Mouse (Mus musculus): Measurements from ENCODE around the gene 1810062G17Rik.

The 1810062G17Rik gene

DNA sequence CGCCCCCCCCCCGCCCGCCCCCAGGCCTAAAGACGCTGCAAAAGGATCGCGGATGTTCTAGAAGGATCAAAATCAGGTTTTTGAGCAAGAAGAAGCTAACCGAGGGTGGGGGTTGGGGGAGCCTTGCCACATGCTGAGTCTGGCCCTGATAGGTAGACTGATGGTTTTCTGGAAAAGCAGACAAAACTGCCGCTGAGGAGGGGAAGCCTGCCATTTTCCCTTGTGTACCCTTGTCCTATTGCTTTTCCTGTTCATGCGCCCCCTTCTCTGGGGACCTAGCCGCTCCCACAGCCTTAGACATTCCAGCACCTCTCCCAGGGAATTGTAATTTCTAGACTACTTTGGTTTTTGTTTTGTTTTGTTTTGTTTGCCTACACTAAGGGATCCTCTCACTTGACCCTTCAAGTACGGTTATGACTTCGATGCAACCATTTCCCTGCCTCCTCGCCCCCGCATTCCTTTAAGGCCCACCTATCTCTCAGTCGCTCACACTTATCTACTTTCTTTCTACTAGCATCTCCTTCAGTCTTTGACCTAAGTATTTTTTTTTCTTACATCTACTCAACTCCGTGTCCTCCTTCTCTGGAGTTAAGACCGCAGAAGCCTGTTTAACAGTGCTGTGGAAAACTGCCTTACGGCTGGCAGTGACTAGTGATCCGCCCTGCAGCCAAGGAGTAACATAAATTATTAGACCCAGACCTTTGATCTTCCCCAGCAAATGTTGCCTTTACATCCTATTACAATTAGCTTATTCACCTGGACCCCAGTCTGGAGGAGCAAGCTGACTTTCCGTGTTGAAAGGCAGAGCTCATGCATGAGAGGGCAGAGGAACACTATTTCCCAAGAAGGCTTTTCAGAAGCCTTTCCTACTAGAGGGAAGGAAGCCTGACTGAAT lies 771 bp downstream of the 1810062G17Rik start:
- no peak for DNase-seq (ENCODE audit: low spot score)

GRCm38 (mm10) chr3:36478776-36479175 lies 3.0 kb downstream of the 1810062G17Rik start:
- no peak for DNase-seq (ENCODE audit: low spot score)

DNA sequence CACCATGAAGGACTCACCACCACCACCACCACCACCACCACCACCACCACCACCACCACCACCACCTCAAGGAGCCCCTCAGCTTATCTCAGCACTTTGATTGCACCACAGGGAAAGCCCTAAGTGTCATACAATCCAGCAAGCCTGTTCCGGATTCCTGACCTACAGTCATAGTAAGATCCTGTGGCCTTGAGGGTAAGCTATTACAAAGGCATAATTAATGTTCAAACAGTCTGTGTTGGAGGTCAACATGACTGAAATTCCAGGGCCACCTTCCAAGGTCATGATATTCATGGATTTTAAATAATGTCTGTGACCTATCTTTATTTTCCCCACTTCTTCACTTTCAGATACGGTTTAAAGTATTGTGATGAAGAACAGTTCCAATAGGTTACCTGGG lies 4.7 kb downstream of the 1810062G17Rik start:
- DNase-seq (ENCODE audit: low spot score): no peak

- DNase-seq (ENCODE audit: low spot score): no peak
These were observed 6.0 kb downstream of the 1810062G17Rik start for GRCm38 (mm10) chr3:36481776-36482193.

GRCm38 (mm10) chr3:36482940-36483339 lies 7.2 kb downstream of the 1810062G17Rik start:
- no peak for DNase-seq (ENCODE audit: low spot score)

DNA sequence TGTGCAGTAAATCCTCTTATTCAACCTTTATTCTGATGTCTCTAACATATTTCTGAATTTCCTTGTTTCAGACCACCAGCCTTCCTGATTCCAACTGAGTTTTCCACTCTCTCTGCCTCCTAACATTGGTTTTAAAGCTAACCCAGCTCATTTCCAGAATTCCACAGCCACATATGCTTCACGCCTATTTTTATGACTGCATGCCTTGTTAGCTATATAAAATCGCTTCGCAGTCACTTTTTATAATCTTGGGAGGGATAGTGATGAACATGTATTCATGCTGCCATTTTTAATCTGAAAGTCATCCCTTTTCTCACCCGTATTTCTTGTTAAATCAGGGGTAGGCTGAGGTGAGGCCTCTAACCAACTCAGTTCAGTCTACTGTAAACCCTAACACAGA lies 8.6 kb downstream of the 1810062G17Rik start:
- no peak for DNase-seq (ENCODE audit: low spot score)

- no peak for DNase-seq (ENCODE audit: low spot score)
These were observed 10.4 kb downstream of the 1810062G17Rik start for GRCm38 (mm10) chr3:36486176-36486575.

DNA sequence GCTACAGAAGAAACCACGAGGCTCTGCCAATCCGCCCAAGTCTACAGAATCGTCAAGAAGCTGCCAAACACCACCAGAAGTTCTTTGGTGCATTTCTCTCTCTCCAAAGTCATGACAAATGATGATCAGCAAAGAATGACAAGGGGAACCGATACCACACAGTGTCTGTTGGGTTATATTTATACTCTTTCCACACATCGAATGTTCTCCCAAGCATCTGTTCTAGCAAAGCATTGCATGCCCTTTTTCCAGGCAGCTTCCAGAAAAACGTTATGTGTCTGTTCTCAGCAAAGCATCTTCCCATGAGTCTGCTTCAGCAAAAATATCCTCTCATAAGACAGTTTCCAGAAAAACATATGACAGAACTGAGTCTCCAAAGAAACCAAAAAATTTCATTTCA lies 11.1 kb downstream of the 1810062G17Rik start:
- DNase-seq (ENCODE audit: low spot score): no peak

GRCm38 (mm10) chr3:36488367-36488766 lies 12.6 kb downstream of the 1810062G17Rik start:
- DNase-seq (ENCODE audit: low spot score): no peak

DNA sequence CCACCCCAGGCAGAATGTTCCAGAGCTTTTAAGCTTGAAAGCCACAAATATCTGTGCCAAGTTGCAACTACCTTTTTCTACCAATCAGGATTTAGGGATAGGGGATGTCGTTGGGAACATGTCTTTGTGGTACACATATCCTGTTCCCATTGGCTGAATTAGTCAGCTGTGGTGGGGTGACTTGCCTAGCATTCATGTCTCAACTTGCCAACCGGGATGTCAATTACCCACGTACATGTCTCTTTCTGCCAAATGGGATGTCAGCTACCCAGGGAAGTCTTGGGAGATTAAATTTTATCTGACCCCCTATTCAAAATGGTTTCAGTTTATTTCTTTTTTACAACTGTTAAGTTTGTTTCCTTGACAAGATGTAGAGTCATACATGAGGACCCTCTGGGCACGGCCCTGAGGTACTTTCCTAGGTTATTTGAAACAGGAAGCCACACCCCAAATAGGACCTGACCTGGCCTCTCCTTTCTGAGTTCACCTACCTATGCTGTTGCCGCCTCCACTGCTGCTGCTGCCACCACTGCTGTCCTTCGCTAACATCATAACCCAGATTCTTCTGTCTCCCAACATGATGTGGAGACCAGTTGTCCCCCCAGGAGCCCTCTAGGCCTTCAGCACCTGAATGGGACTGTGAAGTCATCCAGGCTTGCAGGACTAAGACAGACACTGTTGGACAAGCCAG lies 13.3 kb downstream of the 1810062G17Rik start:
- no peak for DNase-seq (ENCODE audit: low spot score)

GRCm38 (mm10) chr3:36489590-36489910 lies 13.8 kb downstream of the 1810062G17Rik start:
- no peak for DNase-seq (ENCODE audit: low spot score)

GRCm38 (mm10) chr3:36491535-36491934 lies 15.8 kb downstream of the 1810062G17Rik start:
- DNase-seq (ENCODE audit: low spot score): no peak

- DNase-seq (ENCODE audit: low spot score): no peak
These were observed 17.1 kb downstream of the 1810062G17Rik start for GRCm38 (mm10) chr3:36492716-36493391.

DNA sequence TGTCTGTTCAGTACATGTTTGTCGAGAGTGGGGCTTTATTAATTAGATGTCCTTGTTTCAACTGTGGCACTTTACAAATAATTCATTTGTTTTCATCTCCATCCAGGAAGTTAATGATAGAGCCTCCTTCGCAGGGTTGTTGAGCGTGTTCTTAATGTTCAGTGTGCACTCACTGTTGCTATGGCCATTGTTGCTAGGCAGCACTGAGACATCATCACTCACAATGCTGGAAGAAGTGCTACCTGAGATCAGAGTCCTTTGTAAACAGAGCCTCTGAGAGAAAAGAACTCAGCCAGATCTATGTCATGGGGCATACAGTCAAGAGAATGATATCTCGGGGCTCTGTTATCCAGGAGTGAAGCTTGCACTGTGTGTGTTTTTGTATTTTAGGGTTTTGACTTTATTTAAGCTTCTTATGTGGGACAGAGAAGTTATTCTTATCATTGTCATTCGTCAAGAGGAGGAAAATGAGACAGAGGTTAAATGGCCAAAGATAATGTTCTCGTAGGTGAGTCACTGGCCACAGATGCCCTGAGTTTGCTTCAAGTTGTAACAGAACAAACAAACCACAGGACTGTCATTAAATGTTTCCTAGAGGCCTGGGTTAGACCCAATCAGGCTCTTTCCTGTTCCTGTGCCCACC lies 18.0 kb downstream of the 1810062G17Rik start:
- no peak for DNase-seq (ENCODE audit: low spot score)

GRCm38 (mm10) chr3:36494613-36495012 lies 18.9 kb downstream of the 1810062G17Rik start:
- no peak for DNase-seq (ENCODE audit: low spot score)

- peak; percentile 69 for DNase-seq (ENCODE audit: low spot score)
These were observed 19.7 kb downstream of the 1810062G17Rik start for GRCm38 (mm10) chr3:36495436-36495835.

GRCm38 (mm10) chr3:36496273-36496672 lies 20.5 kb downstream of the 1810062G17Rik start:
- no peak for DNase-seq (ENCODE audit: low spot score)

- peak; percentile 28 for DNase-seq (ENCODE audit: low spot score)
These were observed 21.0 kb downstream of the 1810062G17Rik start for GRCm38 (mm10) chr3:36496746-36497145.

- DNase-seq (ENCODE audit: low spot score): no peak
These were observed 22.5 kb downstream of the 1810062G17Rik start for GRCm38 (mm10) chr3:36498224-36498623.

DNA sequence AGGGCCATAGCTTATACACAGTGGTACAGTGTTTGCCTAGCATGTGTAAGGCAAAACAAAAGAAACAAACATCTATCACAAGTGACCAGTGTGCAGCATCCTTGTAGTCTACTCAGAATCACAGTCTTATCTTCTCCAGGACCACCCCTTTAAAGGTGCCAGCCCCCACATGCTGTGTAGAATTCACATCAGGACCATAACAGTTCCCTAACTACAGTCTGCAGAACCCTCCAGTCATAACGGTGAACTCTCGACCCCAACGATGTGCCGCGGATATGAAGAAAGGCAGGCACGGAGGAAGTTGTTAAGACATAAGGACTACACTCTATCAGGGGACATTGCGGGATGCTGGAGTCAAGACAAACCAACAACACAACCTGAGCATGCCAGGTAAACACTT lies 23.7 kb downstream of the 1810062G17Rik start:
- DNase-seq (ENCODE audit: low spot score): no peak

- DNase-seq (ENCODE audit: low spot score): no peak
These were observed 25.2 kb downstream of the 1810062G17Rik start for GRCm38 (mm10) chr3:36500976-36501375.

DNA sequence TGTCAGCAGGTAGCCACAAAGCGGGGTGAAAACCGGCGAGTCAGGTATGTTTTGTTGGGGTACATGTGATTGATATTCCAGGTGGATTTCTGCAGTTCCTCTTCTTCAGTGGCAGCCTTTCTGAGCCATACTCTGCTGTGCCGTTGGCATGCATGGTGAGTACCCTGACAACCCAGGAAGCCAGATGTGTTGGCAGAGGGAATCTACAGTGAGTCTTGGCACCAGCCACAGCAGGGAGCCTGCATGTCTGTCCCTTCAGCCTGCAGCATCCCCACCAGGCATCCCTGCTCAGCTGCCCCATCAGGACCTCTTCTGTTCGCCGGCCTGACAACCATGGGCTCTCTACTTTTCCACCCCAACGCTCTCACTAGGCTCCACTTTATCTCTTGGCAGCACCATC lies 25.8 kb downstream of the 1810062G17Rik start:
- no peak for DNase-seq (ENCODE audit: low spot score)

Measured in c-Kit-positive CD71-positive TER-119-positive erythroid progenitor cells, embryonic 14.5 days (primary cell).